Mouse (Mus musculus): ENCODE results near the gene A830018L16Rik. TPM values are rescaled to one million over a fixed set of nuclear protein-coding genes. Genes with fewer than 3 reads are reported as not detected.

A830018L16Rik gene
- polyA plus RNA-seq (2012; rRNA removed): 1.3 and 1.6 TPM in 2 replicates

DNA sequence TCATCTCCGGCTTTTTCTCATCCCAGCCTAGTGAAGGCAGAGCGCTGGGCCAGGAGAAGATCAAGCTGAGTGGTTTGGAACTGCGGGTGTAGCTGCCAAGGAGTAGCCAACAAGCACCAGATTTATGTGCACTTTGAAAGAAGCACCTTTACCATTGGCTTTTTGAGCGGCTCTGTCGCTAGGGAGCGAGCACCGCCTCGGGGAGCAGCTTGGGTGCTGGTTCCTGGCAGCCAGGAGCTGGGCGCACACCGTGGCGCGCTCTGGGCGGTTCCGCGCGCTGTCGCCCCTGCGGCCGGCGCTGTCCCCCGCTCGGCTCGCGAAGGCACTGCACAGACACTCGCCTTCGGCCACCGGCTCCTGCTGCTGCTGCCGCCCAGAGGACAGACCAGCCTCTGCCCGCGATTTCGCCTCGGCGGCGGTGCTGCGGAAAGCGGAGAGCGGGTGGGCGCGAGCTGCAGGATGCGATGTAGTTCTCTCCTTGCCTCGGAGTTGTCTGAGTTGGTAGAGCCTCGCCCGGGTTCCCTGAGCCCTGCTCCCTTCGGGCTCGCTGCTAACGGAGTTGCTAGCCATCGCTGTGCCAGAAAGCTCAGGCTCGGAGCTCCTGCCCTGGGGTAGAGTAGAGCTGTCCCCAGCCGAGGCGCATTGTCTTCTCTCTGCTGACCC lies at the start of gene A830018L16Rik:
TSS of gene A830018L16Rik (plus strand) at position 212 of the 663 bp plus-strand sequence.

